Mouse (Mus musculus) ES-E14 (cell line): ENCODE results near the gene Slc9a6.

Source experiments
- HCFC1 ChIP-seq: IDR thresholded peaks from 2 replicates; pipeline ENCODE4 v1.6.1; 2012; ENCODE audit warnings: low read length, inconsistent platforms, borderline replicate concordance; ENCODE audit not compliant: insufficient read depth
- MAFK ChIP-seq: IDR thresholded peaks from 2 replicates; pipeline ENCODE4 v1.6.1; 2014; ENCODE audit warnings: mild to moderate bottlenecking, low read depth, low read length, inconsistent platforms; ENCODE audit not compliant: insufficient read depth

GRCm38 (mm10) chrX:56662316-56662715, 52.8 kb downstream of the Slc9a6 start:
- no peak for TF ChIP-seq MAFK
- no peak for TF ChIP-seq HCFC1
